Mouse (Mus musculus) olfactory bulb, adult 2 months (tissue): ENCODE measurements at regions not wholly inside any gene's neighbourhood (a gene's known extent, or its start where the extent isn't known, plus 50 kb on each side); places are given as distances from the start of the nearest gene placed in this dataset.

ENCODE experiments used
- CTCF ChIP-seq: fragments of 200-500 bp; IDR thresholded peaks from 2 replicates; pipeline ENCODE4 v1.5.1; 2012; ENCODE audit warnings: low read depth, mild to moderate bottlenecking, low read length, moderate library complexity; ENCODE audit not compliant: insufficient read depth
- POLR2A ChIP-seq: fragments of 200-500 bp; IDR thresholded peaks from 2 replicates; pipeline ENCODE4 v1.6.1; 2012; ENCODE audit warnings: mild to moderate bottlenecking, low read depth, low read length, moderate library complexity; ENCODE audit not compliant: insufficient read depth

DNA sequence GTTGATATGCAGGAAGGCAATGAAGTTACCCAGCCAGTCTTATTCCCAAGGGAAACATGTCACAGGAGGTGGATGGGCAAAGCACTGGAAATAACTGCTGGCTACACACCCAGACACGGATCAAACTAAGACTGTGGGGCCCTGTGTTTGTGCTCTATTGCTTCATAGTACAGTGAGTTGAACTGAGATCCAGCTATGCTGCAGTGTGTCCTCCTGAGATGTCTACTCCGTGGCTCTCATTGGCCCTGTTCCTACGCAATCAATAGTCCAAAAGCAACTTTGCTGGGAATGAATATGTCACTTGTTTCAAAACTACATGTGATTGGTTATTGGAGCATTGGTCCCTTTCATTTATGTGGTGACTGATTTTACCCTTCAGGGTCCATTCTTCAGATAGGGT lies 213.8 kb upstream of the Bmp2 start:
- TF ChIP-seq CTCF, result no peak
- no peak for TF ChIP-seq POLR2A
